Mouse (Mus musculus) lung, postnatal 0 days (tissue): ENCODE results near the gene Cmtm4.

Experiments used
- CTCF ChIP-seq: IDR thresholded peaks from 2 replicates; pipeline ENCODE4 v1.5.1; 2016; ENCODE audit warnings: antibody characterized with exemption, mild to moderate bottlenecking
- EP300 ChIP-seq: IDR thresholded peaks from 2 replicates; pipeline ENCODE4 v1.6.1; 2016; ENCODE audit warnings: antibody characterized with exemption, mild to moderate bottlenecking, control low read depth

DNA sequence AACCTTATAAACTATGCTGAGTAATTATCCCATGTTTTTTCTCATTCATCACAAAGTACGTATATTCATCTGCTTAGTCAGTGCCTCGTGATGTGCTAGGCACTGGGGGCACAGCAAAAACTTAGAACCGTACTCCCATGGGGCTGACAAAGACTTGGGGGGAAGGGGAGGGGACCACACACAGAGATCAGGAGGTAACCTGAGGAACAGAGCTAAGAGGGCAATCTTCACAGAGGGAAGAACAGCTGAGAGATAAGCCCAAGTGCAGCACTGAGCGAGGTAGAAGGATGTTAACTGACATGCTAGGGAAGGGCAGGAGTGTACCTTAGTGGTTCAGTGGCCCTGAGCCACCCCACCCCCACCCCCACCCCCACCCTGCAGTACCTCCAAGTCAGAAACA lies 8.9 kb downstream of the Cmtm4 start:
- TF ChIP-seq CTCF (no peak), EP300 (no peak)
